Mouse (Mus musculus) frontal cortex, postnatal 36 days (tissue): Measurements from ENCODE around the gene Pitpnc1.

Source experiments
- DNase-seq, 2 experiments: peaks; one replicate each; pipeline ENCODE4 v3.0.0; 2022; ENCODE audit warnings: low spot score in 2 of 2

Gene Pitpnc1

DNA sequence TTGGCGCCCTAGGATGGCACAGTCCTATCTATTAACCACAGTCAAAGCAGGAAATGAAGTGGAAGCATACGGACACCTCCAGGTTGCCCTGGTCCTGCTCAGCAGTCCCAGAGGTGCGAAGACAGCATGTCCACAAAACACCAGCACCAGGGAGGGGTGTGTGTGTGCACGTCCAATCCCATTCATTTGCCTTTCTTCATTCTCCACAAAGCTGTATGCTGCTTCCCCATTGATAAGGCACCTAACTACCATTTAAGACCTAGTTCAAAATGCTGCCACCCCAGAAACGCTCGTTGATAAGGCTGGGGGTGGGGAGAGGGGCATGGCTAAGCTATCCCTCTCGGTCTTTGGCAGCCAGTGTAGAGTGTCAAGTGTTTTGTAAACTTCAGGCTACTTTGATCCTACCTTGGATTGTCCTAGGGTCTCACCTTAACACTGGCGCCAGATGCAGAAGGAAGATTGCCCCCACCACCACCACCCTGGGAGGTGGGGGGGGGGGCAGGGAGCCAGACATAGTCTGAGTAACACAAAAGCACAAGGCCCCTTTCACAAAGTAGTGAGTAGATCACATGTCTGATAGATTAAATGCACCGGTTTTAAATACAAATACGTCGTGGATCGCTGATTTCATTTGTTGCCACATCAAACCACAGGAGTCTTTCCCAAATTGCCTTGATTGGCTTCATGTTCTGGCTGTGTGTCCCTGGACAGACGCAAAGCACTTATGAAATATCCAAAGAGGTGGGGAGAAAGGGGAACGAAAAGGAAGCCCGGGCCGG, 2.1 kb downstream of the Pitpnc1 start:
- DNase-seq: no peak

DNA sequence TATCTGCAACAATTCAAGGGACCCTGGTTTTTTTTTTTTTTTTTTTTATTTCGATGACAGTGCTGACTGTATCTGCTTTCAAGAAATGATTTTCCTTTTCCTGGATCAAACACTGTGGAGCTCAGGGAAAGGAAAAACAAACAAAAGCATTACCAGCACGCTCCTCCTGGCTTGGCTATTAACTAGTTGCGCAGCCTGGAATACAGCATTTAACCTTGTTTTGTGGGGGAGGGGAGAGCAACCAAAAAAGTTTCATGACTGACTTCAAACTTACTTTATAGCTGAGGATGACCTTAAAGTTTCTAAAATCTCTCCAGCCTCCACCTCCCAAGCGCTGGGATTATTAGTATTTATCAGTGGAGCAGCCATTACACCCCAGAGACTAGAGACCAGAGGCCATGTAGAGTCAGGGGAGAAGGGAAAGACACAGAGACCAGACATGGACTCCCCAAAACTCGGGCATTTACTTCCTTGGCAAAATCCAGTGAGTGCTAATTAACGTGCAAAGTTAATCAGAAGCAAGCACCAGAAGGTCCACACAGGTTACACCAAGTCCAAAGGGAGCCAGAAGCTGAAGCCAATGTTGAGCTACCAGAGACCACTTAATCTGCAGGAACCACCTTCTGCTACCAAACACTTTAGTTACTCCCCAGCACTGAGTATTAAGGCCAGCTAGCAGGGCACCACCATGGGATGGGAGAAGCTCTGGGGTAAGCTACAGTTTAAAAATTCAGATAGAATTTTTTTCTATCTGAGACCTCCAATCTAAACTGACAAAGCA, 3.7 kb downstream of the Pitpnc1 start:
- DNase-seq: no peak

DNA sequence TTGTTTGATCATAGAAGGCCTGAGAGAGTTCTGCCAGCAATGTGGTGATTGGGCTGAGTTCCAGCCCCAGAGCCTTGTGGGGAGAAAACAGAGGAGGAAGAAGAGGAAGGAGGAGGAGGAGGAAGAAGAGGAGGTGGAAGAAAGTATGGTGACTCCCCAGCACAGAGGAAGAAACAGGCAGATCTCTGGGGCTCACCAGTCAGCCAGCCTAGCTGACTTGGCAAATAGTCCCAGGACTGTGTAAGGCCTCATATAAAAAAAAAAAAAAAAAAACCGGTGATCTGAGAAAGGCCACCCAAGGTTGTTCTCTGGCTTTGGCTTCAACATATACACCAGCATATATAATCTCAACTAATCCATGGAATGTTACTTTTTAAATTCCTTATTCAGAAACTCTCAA, 4.5 kb downstream of the Pitpnc1 start:
- DNase-seq: no peak

DNA sequence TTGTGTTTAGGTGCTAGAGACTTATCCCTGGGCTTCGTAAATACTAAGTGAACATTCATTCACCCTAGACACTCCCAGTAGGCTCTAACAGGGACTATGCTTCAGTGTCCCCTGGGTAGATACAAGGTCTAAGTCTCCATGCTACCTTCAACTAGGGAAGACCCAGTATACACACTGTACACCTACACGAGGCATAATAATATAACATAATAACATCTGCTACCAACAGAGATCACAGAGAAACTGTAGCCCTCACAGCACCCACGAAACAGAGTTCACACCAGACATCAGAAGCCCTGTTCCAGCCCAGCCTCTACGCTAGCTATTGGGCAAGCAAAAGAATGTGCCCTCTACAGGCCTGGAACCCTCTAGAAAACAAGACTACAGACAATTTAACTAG, 5.5 kb downstream of the Pitpnc1 start:
- DNase-seq: no peak

DNA sequence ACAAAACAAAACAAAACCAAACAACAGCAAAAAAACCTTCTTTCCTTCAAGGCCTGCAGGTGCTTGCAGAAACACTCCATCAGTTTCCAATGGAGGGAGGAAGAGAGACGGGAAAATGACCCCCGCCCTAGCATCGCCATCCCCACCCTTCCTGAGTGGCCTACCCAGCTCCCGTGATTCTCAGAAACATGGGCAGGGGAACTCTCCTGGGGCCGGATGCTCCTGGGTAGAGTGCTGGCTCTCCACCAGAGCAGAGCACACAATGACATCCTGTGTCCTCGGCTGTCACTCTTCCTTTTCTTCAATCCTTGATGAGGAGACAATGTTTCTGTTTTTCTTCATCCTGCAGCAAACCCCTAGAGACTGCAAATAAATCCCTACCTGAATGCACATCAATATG, 6.4 kb downstream of the Pitpnc1 start:
- DNase-seq: no peak

DNA sequence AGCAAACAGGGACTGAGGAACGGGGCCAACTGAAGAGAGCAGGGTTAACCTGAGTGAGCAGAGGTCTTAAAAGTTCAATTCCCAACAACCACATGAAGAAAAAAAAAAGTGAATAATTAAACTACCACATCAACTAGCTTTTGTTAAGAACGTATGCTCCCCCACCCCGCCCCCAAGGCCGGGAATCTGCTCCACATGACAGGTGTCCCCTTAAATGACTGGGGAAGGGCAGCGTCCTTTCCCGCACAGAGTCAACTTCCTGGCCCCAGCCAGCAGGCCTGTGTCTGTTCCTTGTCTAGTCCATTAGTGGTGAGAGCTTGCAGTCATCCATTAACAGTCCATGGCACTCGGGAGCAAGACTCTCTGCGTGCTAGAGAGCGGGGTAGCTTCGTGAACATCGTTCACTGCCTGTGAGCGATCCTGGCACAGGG, 7.2 kb downstream of the Pitpnc1 start:
- DNase-seq: no peak

DNA sequence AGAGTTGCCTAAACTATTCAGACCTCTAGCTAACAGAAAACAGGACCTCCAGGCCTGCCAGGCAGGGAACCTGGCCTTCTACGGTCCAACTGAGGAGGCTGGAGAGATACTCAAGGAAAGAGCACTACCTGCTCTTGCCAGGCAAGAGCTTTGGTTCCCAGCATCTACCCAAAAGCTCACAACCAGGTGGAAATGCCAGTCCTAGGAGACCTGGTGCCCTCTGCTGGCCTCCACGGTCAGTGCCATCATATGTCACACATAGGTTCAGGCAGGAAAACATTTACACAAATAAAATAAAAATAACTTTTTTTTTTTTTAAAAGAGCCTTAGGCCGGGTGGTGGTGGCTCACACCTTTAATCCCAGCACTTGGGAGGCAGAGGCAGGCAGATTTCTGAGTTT, 8.0 kb downstream of the Pitpnc1 start:
- no peak for DNase-seq

DNA sequence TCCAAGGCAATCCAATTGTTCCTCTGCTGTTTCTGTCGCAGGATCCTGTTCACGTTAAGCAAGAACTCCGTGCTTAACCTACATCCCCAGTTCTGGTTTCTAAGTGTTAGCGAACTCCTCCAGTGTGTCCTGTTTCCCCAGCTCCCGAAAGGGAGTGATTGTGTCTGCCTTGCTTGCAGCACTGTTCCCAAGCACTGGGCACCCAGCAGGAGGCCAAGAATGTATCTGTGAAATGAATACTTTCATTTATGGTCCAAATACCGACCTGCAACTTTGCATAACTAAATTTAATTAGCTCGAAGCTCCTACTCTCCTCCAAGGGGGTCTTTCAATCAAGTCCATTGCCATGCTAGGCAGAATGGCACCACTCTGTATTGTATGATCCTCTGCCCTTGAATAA, 10.7 kb downstream of the Pitpnc1 start:
- DNase-seq: no peak

DNA sequence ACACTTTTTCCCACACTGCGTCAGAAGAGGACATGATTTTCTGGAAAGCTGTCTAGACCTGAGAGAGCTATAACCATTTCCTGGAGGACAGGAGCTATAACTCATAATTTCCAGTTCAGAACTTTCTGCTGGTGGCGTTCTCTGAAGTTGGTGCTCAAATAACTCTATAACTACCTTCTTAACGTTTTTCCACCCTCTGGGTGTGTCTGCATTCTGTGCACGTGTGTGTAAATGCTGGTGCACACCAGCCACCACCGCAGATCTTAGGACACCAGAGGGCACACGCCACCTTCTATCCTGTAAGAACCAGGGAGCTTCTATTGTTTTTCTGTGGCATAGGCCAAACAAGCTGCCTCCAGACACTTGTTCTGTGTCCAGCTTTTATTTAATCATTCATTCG, 11.5 kb downstream of the Pitpnc1 start:
- no peak for DNase-seq

DNA sequence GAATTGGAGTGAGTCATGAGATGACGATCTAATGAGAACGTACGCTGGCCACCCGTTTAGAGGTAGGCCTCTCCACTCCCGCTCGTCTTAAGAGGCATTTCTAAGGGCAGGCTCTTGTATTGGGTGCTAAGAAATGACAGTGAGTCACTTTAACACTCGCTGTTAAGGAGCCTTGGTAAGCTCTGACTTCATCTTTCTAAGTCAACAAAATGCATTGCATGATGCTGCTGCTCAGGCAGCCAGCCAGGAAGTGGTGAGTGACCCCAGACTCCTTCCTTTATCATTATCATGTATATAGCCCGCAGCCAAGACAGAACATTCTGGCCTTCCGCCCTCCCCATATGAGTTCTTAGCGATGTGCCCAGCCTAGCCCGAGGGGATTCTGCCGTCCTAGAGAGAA, 12.2 kb downstream of the Pitpnc1 start:
- DNase-seq: no peak

DNA sequence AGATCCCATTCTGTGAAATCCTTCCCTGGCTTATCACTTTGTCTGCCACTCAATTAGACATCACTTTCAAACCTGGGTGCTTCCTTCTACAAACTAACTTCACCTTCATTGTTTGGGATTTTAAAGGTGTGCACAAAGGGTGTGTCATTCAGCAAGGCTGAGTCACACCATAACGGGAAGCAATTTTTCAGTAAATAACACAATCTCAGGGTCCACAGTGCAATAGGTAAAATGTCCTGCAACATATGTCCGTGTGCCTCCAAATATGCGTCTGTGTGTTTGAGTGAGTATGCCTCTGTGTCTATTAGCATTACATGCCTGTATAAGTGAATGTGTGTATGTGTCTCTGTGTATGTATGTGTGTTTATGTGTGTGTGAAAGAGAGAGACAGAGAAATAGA, 13.2 kb downstream of the Pitpnc1 start:
- DNase-seq: no peak

DNA sequence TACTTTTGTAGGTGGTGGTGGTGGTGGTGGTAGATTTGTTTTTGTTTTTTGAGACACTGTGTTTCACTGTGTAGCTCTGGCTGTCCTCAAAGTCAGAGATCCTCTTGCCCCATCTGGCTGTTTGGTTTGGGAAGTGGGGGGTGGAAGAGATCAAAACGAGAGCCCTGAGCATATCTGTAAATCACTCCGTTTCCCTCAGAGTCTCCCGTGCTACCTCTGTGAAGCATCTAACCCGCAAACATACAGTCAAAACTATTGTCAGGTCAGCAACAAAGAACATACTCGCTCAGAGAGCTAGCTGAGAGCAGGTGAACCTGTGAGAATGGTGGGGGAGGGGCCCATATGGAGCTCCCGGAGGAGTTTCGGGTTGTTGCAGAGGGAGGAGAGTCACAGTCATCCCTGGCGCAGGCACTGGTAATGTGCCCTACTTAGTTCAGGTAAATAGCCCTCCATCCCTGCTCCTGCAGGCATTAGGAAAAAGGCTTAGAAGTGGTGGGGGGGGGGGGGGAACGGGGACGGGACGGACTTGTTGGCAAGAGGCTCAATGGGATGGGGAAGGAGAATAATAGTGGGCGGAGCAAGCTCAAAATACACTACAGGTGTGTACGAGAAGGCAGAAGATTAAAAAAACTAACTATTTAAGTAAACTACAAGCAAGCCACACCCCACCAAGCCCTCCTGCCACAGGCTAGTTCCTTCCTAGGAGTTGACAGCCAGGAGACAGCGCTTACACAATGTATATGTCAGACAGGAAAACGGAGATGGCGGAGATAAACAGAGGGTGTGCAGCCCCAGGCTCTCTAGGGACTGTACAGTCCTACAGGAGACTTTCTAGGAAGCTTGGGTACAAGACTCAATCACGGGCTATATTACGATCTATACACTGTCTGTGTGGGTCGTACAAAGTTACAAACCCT, 15.7 kb downstream of the Pitpnc1 start:
- no peak for DNase-seq

DNA sequence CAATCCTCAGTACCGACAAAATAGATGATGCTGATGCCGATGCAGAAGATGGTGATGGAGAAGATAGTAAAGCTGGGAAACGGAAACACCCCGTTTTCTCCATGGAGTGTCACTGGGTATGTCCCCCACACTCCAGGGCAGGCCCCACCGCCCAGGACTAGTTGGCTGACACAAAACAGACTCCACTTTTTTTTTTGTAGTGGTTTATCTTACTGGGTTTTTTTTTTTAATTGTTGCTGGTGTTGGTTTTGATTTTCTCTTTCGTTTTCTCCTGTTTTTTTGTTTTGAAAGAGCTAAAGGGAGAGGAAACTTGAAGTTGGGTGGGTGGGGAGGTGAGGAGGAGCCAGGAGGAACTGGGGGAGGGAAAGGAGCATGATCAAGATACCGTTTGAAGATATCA, 18.4 kb downstream of the Pitpnc1 start:
- DNase-seq: no peak

DNA sequence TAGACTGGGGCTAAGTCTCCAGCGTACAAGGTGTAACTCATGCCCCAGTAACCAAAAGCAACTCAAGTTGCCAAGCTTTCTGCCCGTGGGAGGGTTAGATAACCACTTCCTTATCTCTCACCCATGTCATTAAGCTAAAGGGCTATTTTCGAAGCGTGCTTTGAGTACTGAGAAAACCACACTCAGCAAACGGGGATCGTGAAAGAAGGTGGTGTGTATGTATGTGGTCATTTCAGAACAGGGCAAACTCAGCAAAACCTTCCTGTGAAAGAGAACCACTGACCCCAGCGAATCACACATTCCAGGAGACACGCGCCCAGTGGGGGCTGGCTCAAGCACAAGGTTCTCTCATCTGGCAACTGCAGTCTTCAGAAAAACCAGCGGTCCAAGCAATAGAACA, 19.4 kb downstream of the Pitpnc1 start:
- no peak for DNase-seq

DNA sequence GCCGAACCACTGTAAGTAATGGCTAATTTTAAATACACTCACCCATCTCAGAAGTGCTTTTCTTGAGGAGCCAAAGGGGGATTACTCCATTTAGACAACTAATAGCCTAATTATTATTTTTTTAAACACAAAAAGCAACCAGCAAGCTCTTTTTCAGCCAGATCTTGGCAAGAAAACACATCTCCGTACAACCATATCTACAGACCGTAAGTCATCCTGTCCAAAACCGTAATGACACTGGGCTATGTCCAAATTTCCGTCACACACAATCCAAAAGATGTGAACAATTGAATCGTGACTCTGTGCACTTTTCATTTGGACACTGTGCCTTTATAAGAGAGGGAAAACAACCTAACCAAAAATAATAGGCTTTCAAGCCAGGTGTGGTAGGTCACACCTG, 20.4 kb downstream of the Pitpnc1 start:
- DNase-seq: no peak

DNA sequence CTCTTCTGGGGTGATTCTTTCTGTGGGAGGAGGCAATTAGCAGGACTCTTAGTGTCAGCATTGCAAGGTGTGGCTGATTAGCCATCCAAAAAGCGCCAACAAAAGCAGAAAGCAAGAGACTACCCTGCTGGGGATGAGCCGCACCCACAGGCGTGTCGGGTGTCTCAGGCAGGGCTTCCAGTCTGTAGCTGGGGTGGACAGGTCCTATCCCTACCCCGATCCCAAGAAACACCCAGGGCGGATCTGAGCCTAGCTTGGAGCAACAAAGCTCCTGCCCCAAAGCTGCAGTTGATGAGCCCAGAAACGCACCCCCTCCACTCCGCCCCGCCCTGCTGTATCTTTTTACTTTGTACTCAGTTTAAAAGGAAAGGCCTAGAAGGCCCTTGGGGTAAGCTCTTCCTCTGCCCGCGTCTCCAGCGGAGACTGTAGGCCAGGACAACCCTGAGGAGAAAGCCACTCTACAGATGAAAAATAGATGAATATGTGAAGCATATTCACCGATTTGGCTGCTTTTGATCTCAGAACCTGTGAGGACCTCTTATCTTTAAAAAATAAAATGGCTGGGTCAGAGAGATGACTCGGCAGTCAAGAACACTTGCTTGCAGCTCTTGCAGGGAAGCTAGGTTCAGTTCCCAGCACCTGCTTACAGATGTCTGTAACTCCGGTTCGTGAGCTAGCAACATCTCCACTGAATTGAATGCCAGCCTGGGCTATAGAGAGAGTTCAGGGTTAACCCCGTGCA, 21.2 kb downstream of the Pitpnc1 start:
- no peak for DNase-seq

DNA sequence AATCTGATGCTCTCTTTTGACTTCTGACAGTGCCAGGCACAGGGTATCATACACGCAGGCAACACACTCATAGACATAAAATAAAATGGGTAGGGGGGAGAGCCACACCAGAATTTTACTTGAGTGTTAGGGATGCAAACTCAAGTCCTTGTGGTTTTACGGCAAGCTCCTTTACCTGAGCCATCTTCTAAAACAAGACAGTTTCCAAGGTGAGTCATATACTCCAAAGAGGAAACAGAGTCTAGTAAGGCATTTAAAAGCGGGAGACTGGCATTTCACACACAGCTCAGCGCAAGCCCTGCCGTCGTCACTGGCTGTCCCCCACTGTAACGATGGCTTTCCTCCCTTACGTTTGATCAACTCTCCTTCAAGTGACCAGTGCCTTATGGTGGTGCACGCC, 22.6 kb downstream of the Pitpnc1 start:
- no peak for DNase-seq

DNA sequence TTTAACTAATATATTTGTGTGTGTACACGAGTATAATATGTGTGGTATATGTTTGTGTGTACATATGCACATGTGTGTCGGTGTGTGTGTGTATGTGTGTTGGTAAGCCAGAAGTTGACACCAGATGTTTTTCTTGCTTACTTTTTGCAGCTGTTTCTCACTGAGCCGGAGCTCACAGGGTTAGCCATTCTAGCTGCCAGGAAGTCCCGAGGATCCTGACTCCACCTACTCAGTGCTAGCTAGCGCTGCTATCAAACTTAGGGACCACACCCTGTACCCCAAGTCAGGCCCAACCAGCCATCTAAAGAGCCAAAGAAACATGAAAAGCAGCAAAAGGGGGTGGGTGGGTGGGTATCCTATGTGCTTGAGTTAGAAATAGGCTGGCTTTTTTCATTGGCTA, 23.1 kb downstream of the Pitpnc1 start:
- no peak for DNase-seq

DNA sequence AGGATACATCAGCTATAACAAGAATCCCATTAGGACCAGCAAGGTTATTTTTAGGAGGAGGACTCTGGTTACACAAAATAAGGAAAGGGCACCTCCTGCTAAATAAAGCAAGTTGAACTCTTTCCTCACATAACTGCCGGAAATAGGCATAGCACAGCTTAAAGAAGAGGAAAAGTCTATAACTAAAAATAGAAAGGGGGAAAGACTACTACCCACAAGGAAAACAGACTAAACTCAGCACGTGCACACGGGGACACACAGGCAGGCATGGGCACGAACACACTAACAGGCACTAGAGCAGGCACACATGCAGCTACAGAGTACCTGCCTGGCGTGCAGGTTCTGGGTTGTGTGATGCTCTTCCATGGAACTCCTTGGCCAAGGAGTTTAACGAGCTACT, 23.8 kb downstream of the Pitpnc1 start:
- no peak for DNase-seq

DNA sequence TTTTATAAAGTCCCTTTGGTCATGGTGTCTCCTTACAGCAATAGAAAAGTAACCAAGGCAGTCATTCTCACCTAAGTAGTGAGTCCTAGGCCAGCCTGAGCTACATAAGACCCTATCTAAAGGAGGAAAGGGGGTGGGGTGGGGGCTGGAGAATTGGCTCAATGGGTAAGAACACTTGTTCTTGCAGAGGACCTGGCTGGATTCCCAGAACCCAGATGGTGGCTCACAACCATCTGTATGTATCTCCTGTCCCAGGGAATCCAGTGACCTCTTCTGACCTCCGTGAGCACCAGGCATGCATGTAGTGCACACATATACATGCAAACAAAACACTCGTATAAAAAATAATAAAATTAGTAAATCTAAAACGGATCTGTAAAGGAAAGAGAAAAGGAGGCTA, 24.8 kb downstream of the Pitpnc1 start:
- no peak for DNase-seq
